Mouse (Mus musculus) monocyte, adult 2 months (primary cell): Measurements from ENCODE around the gene Kcnh7.
"Not testable (repeated sequence)": the region's sequence is repeated elsewhere in the genome, so short reads cannot be mapped to it uniquely, and the experiment has no call there.

Experiments used
- DNase-seq, 2 experiments: peaks; one replicate each; pipeline ENCODE4 v3.0.0; 2022; ENCODE audit warnings: low spot score in 2 of 2, low read depth in 1 of 2

Kcnh7 gene

GRCm38 (mm10) chr2:62725946-62726345, 458.1 kb downstream of the Kcnh7 start:
- DNase-seq = no peak

GRCm38 (mm10) chr2:62718411-62718810, 465.7 kb downstream of the Kcnh7 start:
- DNase-seq = no peak

GRCm38 (mm10) chr2:62717270-62717669, 466.8 kb downstream of the Kcnh7 start:
- DNase-seq = no peak

GRCm38 (mm10) chr2:62715260-62715659, 468.8 kb downstream of the Kcnh7 start:
- DNase-seq = no peak

- not testable (repeated sequence) for DNase-seq
These were observed 469.7 kb downstream of the Kcnh7 start for GRCm38 (mm10) chr2:62714362-62714761.

GRCm38 (mm10) chr2:62709633-62710032, 474.5 kb downstream of the Kcnh7 start:
- no peak for DNase-seq

- DNase-seq = no peak
These were observed 477.8 kb downstream of the Kcnh7 start for GRCm38 (mm10) chr2:62706313-62706712.

GRCm38 (mm10) chr2:62685934-62686333, 498.2 kb downstream of the Kcnh7 start:
- DNase-seq = no peak

GRCm38 (mm10) chr2:62684989-62685595, 499.0 kb downstream of the Kcnh7 start:
- no peak for DNase-seq

GRCm38 (mm10) chr2:62681667-62682066, 502.4 kb downstream of the Kcnh7 start:
- no peak for DNase-seq

- DNase-seq = no peak
These were observed 511.3 kb downstream of the Kcnh7 start for GRCm38 (mm10) chr2:62672788-62673187.

GRCm38 (mm10) chr2:62670767-62671166, 513.3 kb downstream of the Kcnh7 start:
- no peak for DNase-seq

- DNase-seq = no peak
These were observed 513.8 kb downstream of the Kcnh7 start for GRCm38 (mm10) chr2:62670301-62670700.

- no peak for DNase-seq
These were observed 514.2 kb downstream of the Kcnh7 start for GRCm38 (mm10) chr2:62669848-62670247.

GRCm38 (mm10) chr2:62665536-62665935, 518.6 kb downstream of the Kcnh7 start:
- DNase-seq = no peak

- no peak for DNase-seq
These were observed 519.2 kb downstream of the Kcnh7 start for GRCm38 (mm10) chr2:62664839-62665238.

- peak in 1 of 2 experiments; percentile 41 for DNase-seq
These were observed 519.9 kb downstream of the Kcnh7 start, which contains the start of gene Gca for GRCm38 (mm10) chr2:62664135-62664670. Gene Gca, plus strand, starts transcription at chr2:62664285.

- no peak for DNase-seq
These were observed 521.5 kb downstream of the Kcnh7 start for GRCm38 (mm10) chr2:62662560-62662959.

- no peak for DNase-seq
These were observed 523.5 kb downstream of the Kcnh7 start for GRCm38 (mm10) chr2:62660565-62660964.

- no peak for DNase-seq
These were observed 528.0 kb downstream of the Kcnh7 start for GRCm38 (mm10) chr2:62656072-62656471.

GRCm38 (mm10) chr2:62654519-62655338, 529.4 kb downstream of the Kcnh7 start:
- no peak for DNase-seq

- DNase-seq = no peak
These were observed 531.6 kb downstream of the Kcnh7 start for GRCm38 (mm10) chr2:62652466-62652865.
